Mouse (Mus musculus) embryo, embryonic 11 days (tissue): ENCODE results near the gene Mylip.
A peak's percentile ranks its signal among the peaks of the same experiment; 100 is the strongest.

Source experiments
- DNase-seq: peaks from one replicate; pipeline ENCODE4 v3.0.0-alpha.2; 2015

The Mylip gene

DNA sequence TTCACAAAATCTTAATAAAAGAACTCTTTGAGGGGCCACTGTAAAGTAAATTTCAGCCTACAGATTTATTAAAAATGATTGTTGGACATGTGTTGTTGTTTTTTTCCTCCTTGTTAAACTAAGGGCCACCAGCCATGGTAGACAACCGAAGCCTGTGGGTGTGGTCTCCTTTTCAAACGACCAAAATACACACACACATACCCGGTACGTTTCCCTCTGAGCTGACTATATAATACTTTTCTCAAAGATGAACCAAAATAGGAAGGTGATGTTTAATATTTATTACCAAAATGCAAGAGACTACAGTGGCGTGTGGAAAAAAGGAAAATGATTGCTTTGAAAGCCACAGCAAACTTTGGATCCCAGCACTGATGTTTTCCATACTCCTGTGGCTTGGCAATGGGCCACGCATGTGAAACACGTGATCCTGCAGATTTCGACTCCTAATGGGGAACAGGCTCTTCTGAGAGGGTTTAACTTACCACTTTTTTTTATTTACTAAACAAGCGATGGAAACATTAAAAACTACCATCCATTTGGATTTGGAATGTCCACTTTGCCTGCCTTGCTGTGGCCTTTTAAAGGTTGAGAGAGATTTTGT is 2.4 kb downstream of the Mylip start:
- no peak for DNase-seq

DNA sequence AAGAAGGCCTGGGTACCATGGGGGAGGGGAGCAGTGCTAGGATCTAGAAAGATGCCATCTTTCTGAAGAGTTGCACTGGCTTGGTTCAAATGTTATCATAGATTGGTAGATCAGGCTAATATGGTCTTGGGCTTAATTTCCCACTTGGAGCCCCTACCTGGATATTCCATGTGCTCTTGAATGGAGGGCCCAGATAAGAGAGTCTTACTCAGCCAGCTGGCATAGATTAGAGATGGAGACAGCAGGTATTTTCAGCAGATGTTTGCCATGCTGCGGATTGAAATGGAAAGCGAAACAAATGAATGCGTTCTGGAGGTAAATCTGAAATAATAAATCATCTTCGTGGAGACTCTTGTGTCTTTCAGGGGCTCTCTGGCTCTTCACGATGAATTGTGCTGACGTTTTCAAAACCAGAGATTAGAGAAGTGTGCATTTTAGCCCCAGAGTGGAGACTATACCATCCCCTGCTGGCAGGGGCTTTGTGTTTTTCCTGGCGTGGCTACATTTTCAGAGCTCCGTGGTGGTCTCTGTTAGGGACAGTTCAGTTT is 4.8 kb downstream of the Mylip start:
- DNase-seq = no peak

DNA sequence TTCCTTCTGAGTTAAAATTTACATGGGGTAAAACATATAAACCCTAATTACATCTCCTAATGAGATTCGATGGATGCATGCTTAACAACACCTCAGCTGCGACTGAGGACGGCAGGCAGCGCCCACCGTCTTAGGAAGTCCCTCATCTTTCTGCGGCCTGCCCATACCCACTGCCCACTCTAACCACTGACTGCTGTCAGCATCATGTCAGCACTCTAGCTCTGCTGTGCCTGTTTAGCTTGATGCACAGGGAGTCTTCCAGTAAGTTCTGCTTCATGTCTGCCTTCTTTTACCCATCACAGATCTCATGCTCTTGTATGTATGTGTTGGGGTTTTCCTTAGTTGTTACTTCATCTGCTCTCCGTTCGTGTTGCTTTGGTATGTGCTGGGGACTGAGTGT is 7.2 kb downstream of the Mylip start:
- DNase-seq = no peak

DNA sequence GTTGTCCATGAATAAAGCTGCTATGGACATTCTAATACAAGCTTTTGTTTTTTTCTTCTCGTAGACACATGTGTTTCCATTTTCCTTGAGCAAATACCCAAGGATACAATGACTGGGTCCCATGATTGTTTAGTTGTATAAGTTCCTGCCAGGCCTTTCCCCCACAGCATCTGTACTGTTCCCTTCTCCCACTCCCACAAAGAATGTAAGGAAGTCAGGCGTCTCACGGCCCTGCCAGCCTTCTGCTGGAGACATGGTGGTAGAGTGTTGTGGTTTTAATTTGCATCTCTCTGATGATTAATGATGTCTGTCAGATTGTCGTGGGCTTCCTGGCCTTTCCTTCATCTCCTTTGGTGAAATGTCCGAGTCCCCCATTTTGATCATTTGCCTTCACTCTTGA is 7.7 kb downstream of the Mylip start:
- DNase-seq = peak; percentile 41

DNA sequence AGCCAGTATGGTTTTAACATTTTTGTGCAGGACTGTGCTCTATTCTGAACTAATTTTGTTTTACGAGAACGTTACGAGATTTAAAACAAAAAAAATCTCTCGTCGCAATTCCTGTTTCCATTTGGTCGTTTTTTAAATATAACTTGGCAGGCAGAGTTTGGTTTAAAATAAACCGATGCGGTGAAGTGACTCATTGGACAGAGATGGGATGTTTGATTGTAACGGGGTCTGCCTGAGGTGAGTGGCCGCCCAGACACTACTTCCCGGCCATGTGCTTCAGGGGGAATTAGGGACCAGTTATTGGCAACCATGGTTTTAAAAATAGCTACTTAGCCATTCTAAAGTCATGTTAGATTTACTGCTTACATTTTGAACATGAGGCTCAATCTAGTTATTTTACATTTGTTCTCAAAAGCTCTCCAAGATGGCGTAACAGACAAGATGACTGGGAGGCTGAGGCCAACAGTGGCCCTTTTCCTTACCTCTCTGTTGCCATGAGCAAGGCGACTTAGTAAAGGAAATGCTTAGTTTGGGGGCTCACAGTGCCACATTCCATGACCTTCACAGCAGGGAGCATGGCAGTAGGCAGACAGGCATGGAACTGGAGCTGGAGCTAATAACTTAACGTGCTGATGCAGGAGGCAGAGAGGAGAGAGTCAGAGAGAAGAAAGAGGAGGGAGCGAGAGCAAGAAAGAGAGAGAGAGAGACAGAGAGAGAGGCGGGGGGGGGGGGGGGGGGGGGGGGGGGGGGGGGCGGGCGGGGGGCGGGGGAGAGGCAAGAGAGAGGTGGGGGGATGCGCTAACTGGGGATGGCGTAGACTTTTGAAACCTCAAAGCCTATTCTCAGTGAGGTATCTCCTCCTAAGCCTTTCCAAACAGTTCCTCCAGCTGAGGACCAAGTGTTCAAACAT is 8.6 kb downstream of the Mylip start:
- peak; percentile 46 for DNase-seq

DNA sequence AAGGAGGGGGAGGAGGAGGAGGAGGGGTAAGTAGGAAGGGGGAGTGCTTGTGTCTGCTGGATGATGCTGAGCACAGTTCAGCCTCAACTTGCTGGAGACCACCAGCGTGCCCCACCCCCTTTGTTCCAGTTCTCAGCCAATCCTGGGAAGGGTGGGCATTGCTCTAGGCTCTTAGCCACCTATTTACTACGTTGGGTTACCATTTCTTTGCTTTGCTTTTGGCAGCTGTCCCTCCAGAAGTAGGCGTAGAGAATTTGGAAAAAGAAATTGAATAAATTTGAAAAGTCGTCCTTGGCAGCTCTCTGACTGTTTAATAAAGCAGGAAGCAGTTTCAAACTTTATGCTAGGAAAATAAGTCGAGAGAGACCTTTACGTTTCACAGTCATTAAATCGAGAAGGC is 11.2 kb downstream of the Mylip start:
- no peak for DNase-seq

DNA sequence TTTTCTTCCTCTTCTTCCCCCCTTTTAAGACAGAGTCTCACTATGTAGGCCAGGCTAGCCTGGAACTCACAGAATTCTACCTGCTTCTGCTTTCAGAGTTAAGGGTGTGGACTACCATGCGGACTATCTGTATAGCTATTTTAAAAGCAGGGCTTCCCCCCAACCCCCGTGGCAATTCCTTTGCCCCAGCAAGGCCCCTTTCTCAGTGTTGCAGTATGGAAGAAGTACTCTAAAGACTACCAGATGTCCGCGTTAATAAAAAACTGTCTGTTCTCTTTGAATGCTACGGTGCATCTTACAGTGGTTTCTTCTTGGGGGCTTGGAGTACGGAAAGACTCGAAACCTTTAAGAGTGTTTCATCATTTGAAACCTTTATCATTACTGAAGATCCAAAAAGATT is 12.3 kb downstream of the Mylip start:
- no peak for DNase-seq

DNA sequence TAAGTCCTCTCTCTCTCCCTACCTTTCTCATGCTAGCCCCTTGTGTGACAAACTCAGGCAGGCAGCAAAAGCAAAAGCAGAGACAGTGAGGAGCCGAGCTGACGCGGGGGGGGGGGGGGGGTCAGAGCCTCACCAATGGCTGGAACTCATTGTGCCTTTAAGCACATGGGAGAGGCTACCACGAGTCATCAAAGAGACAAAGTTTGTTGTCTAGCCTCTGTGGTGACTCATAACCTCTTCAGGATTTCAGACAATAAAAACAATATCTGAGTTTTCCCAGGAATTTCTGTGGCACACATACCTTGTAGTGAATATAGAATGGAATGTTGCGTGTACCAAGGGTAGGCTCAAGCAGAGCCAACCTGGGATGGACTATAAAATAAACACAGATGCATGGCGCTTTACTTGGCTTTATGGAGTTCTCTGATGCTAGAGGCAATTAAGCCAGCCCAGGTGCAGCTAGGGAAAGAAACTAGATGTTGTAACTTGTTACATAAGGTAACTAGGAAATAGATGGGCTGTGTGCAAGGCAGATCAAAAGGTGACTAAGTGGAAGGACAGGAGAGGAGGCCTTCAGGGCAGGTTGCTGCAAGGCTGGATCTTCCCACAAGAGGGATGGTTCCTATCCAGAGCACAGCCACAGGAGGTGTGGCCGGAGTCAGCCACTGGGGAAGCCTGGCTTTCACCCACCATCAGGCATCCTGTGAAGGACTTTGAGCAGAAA is 12.9 kb downstream of the Mylip start:
- DNase-seq = no peak

DNA sequence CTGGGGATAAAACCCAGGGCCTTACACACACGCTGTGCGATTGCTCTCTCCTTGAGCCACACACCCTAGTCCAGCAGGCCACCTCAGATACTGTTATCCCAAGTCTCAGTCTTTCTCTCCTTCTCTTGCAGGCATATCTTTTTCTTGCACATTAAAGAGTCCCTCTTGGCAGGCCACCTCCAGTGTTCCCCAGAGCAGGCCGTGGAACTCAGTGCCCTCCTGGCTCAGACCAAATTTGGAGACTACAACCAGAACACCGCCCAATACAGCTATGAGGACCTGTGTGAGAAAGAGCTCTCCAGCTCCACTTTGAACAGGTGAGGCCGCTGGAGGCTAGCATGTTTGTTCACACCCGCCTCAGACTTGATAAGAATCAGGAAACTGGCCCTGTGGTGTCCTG is 14.7 kb downstream of the Mylip start:
- no peak for DNase-seq

DNA sequence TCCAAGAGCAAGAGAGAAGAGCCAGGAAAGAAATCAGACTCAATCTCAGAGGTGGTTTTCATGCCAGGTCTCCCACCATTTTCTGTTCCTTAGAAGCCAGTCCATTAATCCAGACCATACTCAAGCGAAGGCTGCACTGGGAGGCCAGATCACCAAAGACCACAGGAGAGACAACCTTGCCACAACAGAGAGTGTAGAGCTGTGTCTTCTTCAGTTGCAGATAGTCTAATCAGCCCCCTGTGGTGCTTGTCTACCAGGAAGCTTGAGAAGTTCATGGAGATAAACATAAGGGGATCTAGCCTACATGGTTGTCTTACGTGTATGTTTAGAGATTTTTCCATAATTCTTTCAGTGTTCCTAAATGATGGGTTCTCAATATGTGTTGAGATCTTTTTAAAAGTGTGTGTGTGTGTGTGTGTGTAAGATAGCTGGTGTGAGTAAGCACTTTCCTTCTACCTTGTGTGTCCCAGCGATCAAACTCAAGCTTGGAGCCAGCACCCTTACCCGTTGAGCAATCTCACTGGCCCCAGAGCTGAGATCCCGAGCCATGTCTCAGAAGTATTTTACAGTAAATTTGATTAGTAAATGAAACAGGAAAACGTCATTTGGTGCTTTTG is 15.8 kb downstream of the Mylip start:
- no peak for DNase-seq

DNA sequence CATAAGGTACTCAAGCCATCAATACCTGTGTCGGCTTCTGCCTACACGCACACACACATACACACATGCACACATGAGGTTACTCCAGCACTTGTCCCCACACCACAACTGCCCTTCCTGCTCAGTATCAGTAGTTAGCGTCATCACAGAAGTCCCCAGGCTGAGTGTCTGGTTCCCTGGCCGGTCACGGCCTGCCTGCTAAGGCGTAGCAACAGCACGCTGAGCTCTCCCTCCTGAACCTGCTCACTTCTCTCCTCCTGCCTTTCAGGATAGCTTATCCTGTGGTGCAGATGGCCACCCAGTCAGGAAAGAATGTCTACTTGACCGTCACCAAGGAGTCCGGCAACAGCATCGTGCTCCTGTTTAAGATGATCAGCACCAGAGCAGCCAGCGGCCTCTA is 16.7 kb downstream of the Mylip start:
- DNase-seq = no peak

DNA sequence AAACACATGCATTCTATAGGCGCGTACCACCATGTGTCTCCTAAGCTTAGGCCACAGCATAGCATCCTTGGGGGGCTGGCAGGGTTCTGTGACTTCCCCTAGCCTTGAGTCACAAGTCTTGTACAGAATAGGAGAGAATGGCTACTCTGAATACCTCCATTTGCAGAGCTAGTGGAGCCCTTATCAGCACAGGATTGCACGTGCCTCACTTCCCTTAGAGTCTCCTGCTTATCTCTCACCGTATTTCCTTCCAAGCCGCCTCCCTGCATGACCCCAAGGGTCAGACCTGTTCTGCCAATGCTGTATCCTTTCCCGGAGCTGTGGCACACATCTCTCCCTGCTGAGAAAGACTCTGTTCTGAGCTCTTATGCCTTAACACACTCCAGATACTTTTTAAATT is 17.2 kb downstream of the Mylip start:
- no peak for DNase-seq

DNA sequence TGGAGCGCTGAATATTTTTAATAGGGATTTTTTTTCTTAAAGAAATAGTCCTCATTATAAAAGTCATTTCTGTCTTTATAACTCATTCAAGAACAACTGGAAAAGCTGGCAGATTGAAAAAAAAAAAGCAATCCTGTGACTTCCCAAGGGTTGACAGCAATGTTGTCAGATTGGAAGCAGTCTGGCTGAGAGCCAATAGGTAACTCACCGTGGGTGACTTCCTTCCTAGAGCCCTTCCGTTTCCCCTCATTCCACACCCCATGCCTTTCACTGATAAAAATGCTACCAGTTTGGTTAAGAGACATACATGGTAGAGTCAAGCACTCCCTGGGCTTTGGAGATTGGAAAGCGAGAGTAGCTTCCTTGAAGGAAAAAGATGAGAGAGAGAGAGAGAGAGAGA is 21.4 kb downstream of the Mylip start:
- DNase-seq = no peak

DNA sequence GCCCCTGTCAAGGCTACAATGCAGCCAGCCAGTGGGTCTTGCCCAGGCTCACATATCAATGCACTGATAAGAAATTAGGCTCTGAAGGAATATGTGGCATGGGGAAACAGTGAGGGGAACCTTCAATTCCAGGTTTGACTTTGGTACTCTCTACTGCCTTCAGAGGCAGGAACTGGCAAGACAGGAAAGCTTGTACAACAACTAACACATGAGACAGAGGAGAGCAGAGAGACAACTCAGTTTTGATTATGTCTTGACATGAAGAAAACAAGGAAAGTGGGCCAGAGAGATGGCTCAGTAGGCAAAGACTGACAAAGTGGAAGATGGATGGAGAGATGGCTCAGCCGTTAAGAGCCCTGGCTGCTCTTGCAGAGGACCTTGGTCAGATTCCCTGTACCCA is 23.5 kb downstream of the Mylip start:
- DNase-seq = no peak

DNA sequence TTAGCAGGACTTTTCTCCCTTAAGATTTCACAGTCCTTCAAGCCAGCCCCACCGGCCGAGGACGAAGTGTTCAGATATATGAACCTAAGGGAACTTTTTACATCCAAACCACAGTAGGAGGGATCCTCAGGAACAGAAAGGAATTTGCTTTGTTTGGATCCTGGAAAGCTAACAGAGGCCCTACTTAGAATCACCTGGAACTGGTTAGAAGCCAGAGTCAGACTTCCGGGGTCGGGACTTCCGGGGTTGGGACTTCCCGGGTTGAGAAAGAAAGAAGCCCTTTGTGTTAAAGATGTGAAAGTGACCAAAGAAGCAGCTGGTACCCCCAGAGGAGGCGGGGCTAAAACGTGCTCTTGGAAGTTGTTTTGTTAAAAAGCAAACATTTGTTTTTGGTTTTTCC is 24.5 kb downstream of the Mylip start:
- peak; percentile 52 for DNase-seq

DNA sequence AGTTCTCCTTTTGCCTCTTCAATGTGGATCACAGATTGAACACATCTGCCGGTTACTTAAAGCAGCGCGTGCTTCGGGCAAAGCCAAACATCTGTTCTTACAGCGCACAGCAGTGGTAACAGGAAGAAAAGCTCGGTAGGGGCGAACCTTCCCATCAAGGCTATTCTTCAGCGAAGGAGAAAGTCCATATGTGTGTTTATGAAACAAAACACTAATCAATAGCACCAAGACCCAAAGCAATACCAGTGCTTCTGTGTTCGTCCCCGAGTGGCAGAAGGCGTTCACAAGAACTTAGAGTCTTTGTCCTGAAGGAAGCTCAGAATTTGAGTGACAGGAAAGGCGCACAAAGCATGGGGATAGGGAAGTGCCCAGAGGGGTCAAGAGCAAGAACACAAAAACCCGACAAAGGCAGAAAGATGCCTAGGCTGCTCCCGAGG is 27.1 kb downstream of the Mylip start:
- peak; percentile 72 for DNase-seq

DNA sequence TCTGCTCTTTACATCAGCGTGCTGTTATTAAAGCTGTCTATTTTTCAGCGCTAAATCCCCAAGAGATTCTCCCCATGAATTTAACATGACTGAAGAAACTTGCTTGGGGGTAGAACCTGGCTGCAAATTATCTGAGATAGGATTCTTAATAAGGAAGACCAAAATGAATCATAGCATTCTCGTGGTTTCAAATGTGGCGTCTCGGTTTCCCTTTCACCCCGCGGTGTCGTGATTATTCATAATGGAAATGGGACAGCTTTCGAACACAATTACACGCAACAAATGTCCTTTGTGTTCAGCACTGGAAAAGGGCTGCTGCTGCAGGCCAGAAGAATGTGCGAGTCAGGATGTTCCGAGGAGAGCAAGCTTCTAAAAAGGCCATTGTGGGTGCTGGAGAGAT is 29.4 kb downstream of the Mylip start:
- no peak for DNase-seq

DNA sequence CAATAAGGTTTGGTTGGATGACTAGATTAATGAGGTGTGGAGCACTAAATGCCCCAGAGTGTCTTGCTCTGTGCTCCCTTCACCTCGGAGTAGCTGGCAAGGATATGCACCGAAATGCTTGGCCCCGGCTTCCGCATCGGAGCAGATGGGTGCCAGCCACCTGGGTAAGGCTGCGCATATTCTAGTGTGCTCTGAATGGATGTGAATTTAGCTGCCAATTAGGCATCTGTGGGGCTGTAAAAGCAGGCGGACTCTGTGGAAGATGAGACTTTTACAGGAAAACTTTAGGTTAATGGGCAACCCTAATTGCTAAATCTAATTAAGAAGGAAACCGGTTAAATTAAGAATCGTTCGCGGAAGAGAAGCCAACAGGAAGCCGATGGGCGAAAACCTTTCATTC is 32.7 kb downstream of the Mylip start:
- no peak for DNase-seq

DNA sequence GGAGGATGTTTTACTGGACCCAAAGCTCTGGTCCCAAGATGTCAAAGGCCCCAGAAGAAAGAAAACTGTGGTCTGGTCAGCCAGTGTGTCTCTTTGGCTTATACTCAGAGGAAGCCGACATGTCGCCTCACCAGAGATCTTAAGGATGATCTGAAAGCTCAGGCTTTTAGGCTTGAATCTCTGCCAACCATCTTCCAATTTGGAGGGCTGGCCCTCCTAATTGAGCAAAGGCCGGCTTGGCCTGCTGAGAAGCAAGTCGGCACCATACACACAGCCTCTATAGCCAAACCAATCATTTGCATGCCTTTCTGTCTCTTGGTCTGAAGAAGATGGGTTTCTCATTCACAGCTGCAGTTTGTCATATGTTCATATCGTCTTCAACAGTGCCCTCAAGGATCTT is 33.2 kb downstream of the Mylip start:
- no peak for DNase-seq

DNA sequence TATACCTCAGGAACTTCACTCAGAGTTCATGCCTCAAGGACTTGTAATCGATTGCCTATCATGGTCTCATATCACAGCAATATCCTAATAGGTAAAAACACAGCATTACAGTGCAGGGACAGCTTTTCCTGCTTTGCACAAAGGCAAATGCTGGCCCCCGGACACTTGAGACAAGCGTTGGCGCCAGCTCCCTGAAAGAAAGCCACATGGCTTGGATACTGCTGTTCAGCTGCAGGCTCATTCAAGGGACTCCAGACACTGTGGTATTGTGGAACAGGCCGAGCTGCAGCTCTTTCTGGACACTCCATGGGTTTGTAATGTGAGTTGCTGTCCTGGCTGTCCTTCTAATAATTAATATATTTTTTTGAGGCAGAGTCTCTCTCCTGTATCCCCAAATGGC is 34.4 kb downstream of the Mylip start:
- DNase-seq = no peak

DNA sequence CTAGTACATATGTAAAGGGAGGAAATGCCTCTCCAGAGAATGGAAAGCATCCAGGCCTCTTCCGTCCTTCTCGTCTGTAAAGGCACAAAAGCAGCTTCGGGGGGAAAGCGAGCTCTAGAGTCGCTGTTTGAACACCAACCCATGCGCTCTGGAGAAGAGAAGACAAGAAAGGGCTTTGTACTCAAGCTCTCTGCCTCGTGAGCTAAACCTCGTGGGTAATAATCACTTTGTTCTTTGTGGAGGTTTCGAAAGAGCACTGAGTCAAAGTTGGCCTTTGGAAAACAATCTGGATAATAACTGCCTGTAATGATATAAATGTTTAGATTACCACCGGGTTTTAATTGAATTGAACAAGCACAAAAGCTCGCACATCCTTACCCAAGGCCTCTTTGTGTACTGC is 39.7 kb downstream of the Mylip start:
- DNase-seq = no peak

DNA sequence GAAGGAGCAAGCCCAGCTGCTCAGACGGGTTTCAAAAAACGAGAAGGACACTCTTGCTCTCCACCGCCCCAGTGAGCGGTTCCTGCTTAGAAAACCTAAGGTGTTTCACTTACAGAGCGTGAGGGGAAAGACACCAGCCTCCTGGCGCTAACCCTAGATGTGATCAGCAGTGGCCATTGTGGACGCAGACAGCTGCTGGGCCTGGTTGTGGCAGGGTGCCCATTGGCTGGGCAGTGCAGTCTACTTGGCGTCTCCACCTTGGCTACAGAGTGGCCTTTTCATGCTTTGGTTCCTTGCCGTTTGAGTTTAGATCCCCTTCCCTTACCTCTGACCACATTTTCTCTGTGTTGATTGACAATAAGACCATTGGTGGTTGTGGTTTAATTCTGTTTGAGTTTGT is 47.6 kb downstream of the Mylip start:
- no peak for DNase-seq

DNA sequence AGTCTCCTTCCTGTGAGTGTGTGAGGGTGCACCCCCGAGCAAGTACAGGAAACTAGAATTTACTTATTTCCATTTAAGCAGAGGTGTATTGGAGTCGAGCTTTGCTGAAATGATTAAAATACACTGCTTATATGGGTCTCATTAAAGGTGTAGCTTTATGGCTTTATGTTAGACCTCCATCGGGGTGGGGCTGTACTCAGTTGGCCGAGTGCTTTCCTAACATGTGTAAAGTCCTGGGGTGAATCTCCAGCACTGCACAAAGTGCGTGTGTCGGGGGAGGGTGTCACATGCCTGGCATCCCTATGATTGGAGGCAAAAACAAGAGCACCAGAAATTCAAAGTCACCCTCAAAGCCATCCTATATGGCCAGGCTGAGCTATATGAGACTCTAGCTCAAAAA is 49.3 kb downstream of the Mylip start:
- DNase-seq = no peak
